Mouse (Mus musculus) CD4-positive, CD25-positive, alpha-beta regulatory T cell, adult 2 months (primary cell): Measurements from ENCODE around the gene Vmn1r213.

Source experiments
- DNase-seq: peaks from one replicate; pipeline ENCODE4 v3.0.0-alpha.2; 2012; ENCODE audit warnings: low read depth, low spot score

Vmn1r213 gene

GRCm38 (mm10) chr13:23007356-23007755 lies at the start of gene Vmn1r213:
TSS of gene Vmn1r213 (plus strand) at chr13:23007656.
- DNase-seq, result no peak

GRCm38 (mm10) chr13:22990214-22990891 lies 17.1 kb upstream of the Vmn1r213 start:
- no peak for DNase-seq

GRCm38 (mm10) chr13:22992178-22992700 lies 15.2 kb upstream of the Vmn1r213 start:
- DNase-seq, result no peak

- DNase-seq, result no peak
Observed at GRCm38 (mm10) chr13:22992721-22993120, 14.7 kb upstream of the Vmn1r213 start.

- DNase-seq, result no peak
Observed at GRCm38 (mm10) chr13:23018158-23018557, 10.7 kb downstream of the Vmn1r213 start.

GRCm38 (mm10) chr13:23024812-23025211 lies 17.4 kb downstream of the Vmn1r213 start:
- no peak for DNase-seq

- no peak for DNase-seq
Observed at GRCm38 (mm10) chr13:23030118-23030517, 22.7 kb downstream of the Vmn1r213 start, which contains the start of gene Vmn1r214. TSS of gene Vmn1r214 (plus strand) at chr13:23030418.

GRCm38 (mm10) chr13:23057778-23058177 lies 50.3 kb downstream of the Vmn1r213 start:
- no peak for DNase-seq
